Mouse (Mus musculus): ENCODE results near the gene Gm20388. TPM values are rescaled to one million over a fixed set of nuclear protein-coding genes. Genes with fewer than 3 reads are reported as not detected.

Gene Gm20388
- polyA plus RNA-seq, 1 experiment from 2014 or later, result 7.4 TPM

- 0 out of 2 replicates have a peak, but pooled peaks cover 4% of the 10 kb centered on the region for H3K4me1 ChIP-seq
- no peak for ATAC-seq (replicated peaks; ENCODE audit: low FRiP score)
- 0 out of 2 replicates have a peak, but pooled peaks cover 5% of the 10 kb centered on the region for H3K27me3 ChIP-seq
- no peak overlapping the region for H3K4me2 ChIP-seq
- H3K4me3 ChIP-seq (replicated peaks), result no peak overlapping the region
- no peak overlapping the region for H3K9ac ChIP-seq
- 91% methylated on average over 2 of the region's 2 CpGs for WGBS
- no peaks in the 10 kb centered on the region for H3K9me3 ChIP-seq (replicated peaks)
- no peak overlapping the region for H3K27ac ChIP-seq
- H3K36me3 ChIP-seq, result no peaks in the 10 kb centered on the region
These were observed 2258.8 kb downstream of the Gm20388 start for GRCm38 (mm10) chr8:122169446-122169845.

GRCm38 (mm10) chr8:122171823-122172222, 2261.2 kb downstream of the Gm20388 start:
- WGBS, result 63% methylated on average over 4 of the region's 4 CpGs
- Histone ChIP-seq H3K4me3 (replicated peaks) (no peak overlapping the region), H3K27ac (no peak overlapping the region), H3K27me3 (0 out of 2 replicates have a peak, but pooled peaks cover 5% of the 10 kb centered on the region), H3K9ac (no peak overlapping the region), H3K4me1 (0 out of 2 replicates have a peak, but pooled peaks cover 4% of the 10 kb centered on the region), H3K36me3 (no peaks in the 10 kb centered on the region), H3K4me2 (no peak overlapping the region), H3K9me3 (replicated peaks) (no peaks in the 10 kb centered on the region)
- ATAC-seq (replicated peaks; ENCODE audit: low FRiP score), result no peak

GRCm38 (mm10) chr8:122174133-122174930, 2263.7 kb downstream of the Gm20388 start:
- 0 out of 2 replicates have a peak, but pooled peaks have one; percentile 22 for ATAC-seq (replicated peaks; ENCODE audit: low FRiP score)
- no peaks in the 10 kb centered on the region for H3K36me3 ChIP-seq
- no peak overlapping the region for H3K27ac ChIP-seq
- H3K9me3 ChIP-seq (replicated peaks), result no peaks in the 10 kb centered on the region
- 34% methylated on average over 10 of the region's 10 CpGs for WGBS
- H3K4me2 ChIP-seq, result no peak overlapping the region
- no peak overlapping the region for H3K9ac ChIP-seq
- H3K27me3 ChIP-seq, result 0 out of 2 replicates have a peak, but pooled peaks cover 5% of the 10 kb centered on the region
- no peak overlapping the region for H3K4me3 ChIP-seq (replicated peaks)
- H3K4me1 ChIP-seq, result 0 out of 2 replicates have a peak, but pooled peaks cover 4% of the 10 kb centered on the region

- no peaks in the 10 kb centered on the region for H3K9me3 ChIP-seq (replicated peaks)
- no peak overlapping the region for H3K9ac ChIP-seq
- H3K4me2 ChIP-seq, result no peak overlapping the region
- ATAC-seq (replicated peaks; ENCODE audit: low FRiP score), result no peak
- WGBS, result 71% methylated on average over 4 of the region's 4 CpGs
- peaks cover 15% of the 10 kb centered on the region for H3K4me1 ChIP-seq
- no peaks in the 10 kb centered on the region for H3K36me3 ChIP-seq
- peaks cover 8% of the 10 kb centered on the region; the same call in 1 of the 2 replicates for H3K27me3 ChIP-seq
- H3K4me3 ChIP-seq (replicated peaks), result no peak overlapping the region
- no peak overlapping the region for H3K27ac ChIP-seq
These were observed 2267.8 kb downstream of the Gm20388 start for GRCm38 (mm10) chr8:122178392-122178890.

GRCm38 (mm10) chr8:122179354-122179753, 2268.7 kb downstream of the Gm20388 start:
- no peak overlapping the region for H3K4me3 ChIP-seq (replicated peaks)
- H3K9me3 ChIP-seq (replicated peaks), result no peaks in the 10 kb centered on the region
- ATAC-seq (replicated peaks; ENCODE audit: low FRiP score), result no peak
- 72% methylated on average over 7 of the region's 7 CpGs for WGBS
- H3K4me2 ChIP-seq, result no peak overlapping the region
- H3K27ac ChIP-seq, result no peak overlapping the region
- no peak overlapping the region for H3K9ac ChIP-seq
- H3K36me3 ChIP-seq, result no peaks in the 10 kb centered on the region
- H3K27me3 ChIP-seq, result peaks cover 7% of the 10 kb centered on the region; the same call in 1 of the 2 replicates
- H3K4me1 ChIP-seq, result peaks cover 10% of the 10 kb centered on the region

- 90% methylated on average over 9 of the region's 9 CpGs for WGBS
- Histone ChIP-seq H3K4me3 (replicated peaks) (no peak overlapping the region), H3K4me1 (peaks cover 10% of the 10 kb centered on the region), H3K9me3 (replicated peaks) (no peaks in the 10 kb centered on the region), H3K27me3 (peaks cover 7% of the 10 kb centered on the region; the same call in 1 of the 2 replicates), H3K36me3 (no peaks in the 10 kb centered on the region), H3K27ac (no peak overlapping the region), H3K9ac (no peak overlapping the region), H3K4me2 (no peak overlapping the region)
- no peak for ATAC-seq (replicated peaks; ENCODE audit: low FRiP score)
These were observed 2269.5 kb downstream of the Gm20388 start for GRCm38 (mm10) chr8:122180116-122180515.

GRCm38 (mm10) chr8:122181414-122181813, 2270.8 kb downstream of the Gm20388 start:
- Histone ChIP-seq H3K27me3 (peaks cover 7% of the 10 kb centered on the region; the same call in 1 of the 2 replicates), H3K9me3 (replicated peaks) (no peaks in the 10 kb centered on the region), H3K36me3 (no peaks in the 10 kb centered on the region), H3K9ac (no peak overlapping the region), H3K4me3 (replicated peaks) (no peak overlapping the region), H3K4me2 (no peak overlapping the region), H3K27ac (no peak overlapping the region), H3K4me1 (peaks cover 10% of the 10 kb centered on the region)
- WGBS, result 44% methylated on average over 9 of the region's 9 CpGs
- no peak for ATAC-seq (replicated peaks; ENCODE audit: low FRiP score)

GRCm38 (mm10) chr8:122181991-122182390, 2271.3 kb downstream of the Gm20388 start:
- H3K4me2 ChIP-seq, result no peak overlapping the region
- ATAC-seq (replicated peaks; ENCODE audit: low FRiP score), result no peak
- H3K27ac ChIP-seq, result no peak overlapping the region
- no peak overlapping the region for H3K9ac ChIP-seq
- no peak overlapping the region for H3K4me3 ChIP-seq (replicated peaks)
- H3K27me3 ChIP-seq, result peaks cover 7% of the 10 kb centered on the region; the same call in 1 of the 2 replicates
- no peaks in the 10 kb centered on the region for H3K9me3 ChIP-seq (replicated peaks)
- WGBS, result 52% methylated on average over 9 of the region's 9 CpGs
- H3K4me1 ChIP-seq, result peaks cover 10% of the 10 kb centered on the region
- no peaks in the 10 kb centered on the region for H3K36me3 ChIP-seq

GRCm38 (mm10) chr8:122186363-122186974, 2275.8 kb downstream of the Gm20388 start:
- Histone ChIP-seq H3K36me3 (no peaks in the 10 kb centered on the region), H3K4me2 (no peak overlapping the region), H3K4me1 (peaks cover 21% of the 10 kb centered on the region), H3K4me3 (replicated peaks) (no peak overlapping the region), H3K27ac (no peak overlapping the region), H3K9ac (no peak overlapping the region), H3K9me3 (replicated peaks) (no peaks in the 10 kb centered on the region), H3K27me3 (peaks cover 3% of the 10 kb centered on the region; the same call in 1 of the 2 replicates)
- ATAC-seq (replicated peaks; ENCODE audit: low FRiP score), result no peak
- 89% methylated on average over 19 of the region's 19 CpGs for WGBS

GRCm38 (mm10) chr8:122187271-122187670, 2276.6 kb downstream of the Gm20388 start:
- no peak overlapping the region for H3K9ac ChIP-seq
- H3K9me3 ChIP-seq (replicated peaks), result no peaks in the 10 kb centered on the region
- H3K36me3 ChIP-seq, result no peaks in the 10 kb centered on the region
- H3K27me3 ChIP-seq, result no peaks in the 10 kb centered on the region
- no peak for ATAC-seq (replicated peaks; ENCODE audit: low FRiP score)
- H3K4me1 ChIP-seq, result peaks cover 18% of the 10 kb centered on the region
- H3K27ac ChIP-seq, result no peak overlapping the region
- 85% methylated on average over 4 of the region's 4 CpGs for WGBS
- H3K4me3 ChIP-seq (replicated peaks), result no peak overlapping the region
- no peak overlapping the region for H3K4me2 ChIP-seq

- Histone ChIP-seq H3K27me3 (no peaks in the 10 kb centered on the region), H3K27ac (no peak overlapping the region), H3K4me3 (replicated peaks) (no peak overlapping the region), H3K9ac (no peak overlapping the region), H3K4me2 (no peak overlapping the region), H3K4me1 (peaks cover 42% of the 10 kb centered on the region), H3K36me3 (no peaks in the 10 kb centered on the region), H3K9me3 (replicated peaks) (no peaks in the 10 kb centered on the region)
- ATAC-seq (replicated peaks; ENCODE audit: low FRiP score), result no peak
- 23% methylated on average over 16 of the region's 16 CpGs for WGBS
These were observed 2279.9 kb downstream of the Gm20388 start for GRCm38 (mm10) chr8:122190349-122191053.

- H3K4me2 ChIP-seq, result no peak overlapping the region
- 51% methylated on average over 8 of the region's 8 CpGs for WGBS
- no peaks in the 10 kb centered on the region for H3K9me3 ChIP-seq (replicated peaks)
- no peak for ATAC-seq (replicated peaks; ENCODE audit: low FRiP score)
- H3K36me3 ChIP-seq, result no peaks in the 10 kb centered on the region
- H3K27ac ChIP-seq, result no peak overlapping the region
- H3K9ac ChIP-seq, result no peak overlapping the region
- peaks cover 42% of the 10 kb centered on the region for H3K4me1 ChIP-seq
- no peaks in the 10 kb centered on the region for H3K27me3 ChIP-seq
- no peak overlapping the region for H3K4me3 ChIP-seq (replicated peaks)
These were observed 2280.4 kb downstream of the Gm20388 start for GRCm38 (mm10) chr8:122191054-122191376.
